Mouse (Mus musculus) E14TG2a.4 (cell line): ENCODE measurements around the gene Inhbc.

Experiments
- CTCF ChIP-seq: conservative IDR thresholded peaks from 2 replicates; pipeline ENCODE4 v1.5.1; 2014; ENCODE audit warnings: low read length
- NANOG ChIP-seq: IDR thresholded peaks from 2 replicates; pipeline ENCODE4 v1.6.1; 2014; ENCODE audit warnings: borderline replicate concordance, low read length, mixed read lengths
- POU5F1 ChIP-seq: IDR thresholded peaks from 2 replicates; pipeline ENCODE4 v1.6.1; 2014; ENCODE audit warnings: low read length, borderline replicate concordance

DNA sequence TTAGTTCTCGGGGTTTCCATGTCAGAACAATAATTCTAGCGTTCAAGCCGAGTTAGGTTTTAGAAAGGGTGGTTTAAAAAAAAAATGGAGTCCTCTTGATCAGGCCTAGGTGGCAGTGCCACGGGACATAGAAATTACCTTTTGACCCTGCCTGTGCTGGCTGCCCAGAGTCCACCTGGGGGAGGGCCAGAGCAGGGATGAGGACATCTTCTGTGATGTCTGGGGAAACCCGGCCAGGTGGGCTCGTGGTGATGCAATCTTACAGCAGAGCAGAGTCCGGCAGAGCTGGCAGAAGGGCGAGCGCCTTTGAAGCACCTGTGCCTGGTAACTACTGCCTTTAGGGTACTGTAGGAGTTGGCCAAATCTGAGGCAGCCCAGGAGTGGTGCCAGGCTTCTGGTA is 18.0 kb downstream of the Inhbc start:
- TF ChIP-seq CTCF (no peak), NANOG (no peak), POU5F1 (no peak)
